Mouse (Mus musculus) liver, adult 2 months (tissue): ENCODE measurements around the gene Tspo2. TPM values are rescaled to one million over a fixed set of nuclear protein-coding genes. Genes with fewer than 3 reads are reported as not detected.

ENCODE experiments used
- DNase-seq: peaks from one replicate; pipeline ENCODE4 v3.0.0-alpha.2; 2011; ENCODE audit warnings: low read depth, low spot score; ENCODE audit errors: extremely low read depth
- H3K27ac ChIP-seq: fragments of 200-500 bp; replicated peaks from 2 replicates; pipeline ENCODE4 v1.5.1; 2012; ENCODE audit warnings: low read depth, mild to moderate bottlenecking, control low read depth, inconsistent platforms, low read length; ENCODE audit not compliant: insufficient read depth
- H3K27me3 ChIP-seq: fragments of 200-500 bp; 2 replicates; pipeline ENCODE4 v1.6.1; 2012; ENCODE audit warnings: mild to moderate bottlenecking, moderate library complexity, low read length, inconsistent platforms; ENCODE audit not compliant: control insufficient read depth, insufficient read depth
- H3K36me3 ChIP-seq: fragments of 200-500 bp; 2 replicates; pipeline ENCODE4 v1.6.1; 2012; ENCODE audit warnings: low read length, inconsistent platforms; ENCODE audit not compliant: control insufficient read depth, insufficient read depth
- H3K4me1 ChIP-seq: fragments of 200-500 bp; 2 replicates; pipeline ENCODE4 v1.6.1; 2011; ENCODE audit warnings: low read length; ENCODE audit not compliant: control insufficient read depth, insufficient read depth
- H3K4me3 ChIP-seq: fragments of 200-500 bp; 2 replicates; pipeline ENCODE4 v1.5.1; 2011; ENCODE audit warnings: low read depth, mild to moderate bottlenecking, control low read depth, low read length, moderate library complexity; ENCODE audit not compliant: insufficient read depth
- H3K79me2 ChIP-seq: fragments of 200-500 bp; 2 replicates; pipeline ENCODE4 v1.6.1; 2012; ENCODE audit warnings: inconsistent platforms, mild to moderate bottlenecking, low read length, moderate library complexity; ENCODE audit not compliant: control insufficient read depth, insufficient read depth
- H3K9ac ChIP-seq: fragments of 200-500 bp; 2 replicates; pipeline ENCODE4 v1.6.1; 2012; ENCODE audit warnings: low read depth, mild to moderate bottlenecking, control low read depth, inconsistent platforms, low read length
- CTCF ChIP-seq: fragments of 200-500 bp; IDR thresholded peaks from 2 replicates; pipeline ENCODE4 v1.5.1; 2011; ENCODE audit warnings: low read depth, low read length, control low read depth
- POLR2A ChIP-seq: fragments of 200-500 bp; IDR thresholded peaks from 2 replicates; pipeline ENCODE4 v1.6.1; 2011; ENCODE audit warnings: low read length, control low read depth; ENCODE audit not compliant: insufficient read depth; ENCODE audit errors: extremely low read depth
- WGBS: fragments of 180-500 bp; shearing (Covaris S2); methylation state at CpG from one replicate; pipeline ENCODE4 v1.1.7; 2018; 5-methylcytosine and 5-hydroxymethylcytosine counted together
- polyA plus RNA-seq: library from polyadenylated mRNA; depleted of rRNA; stranded (reverse); fragments of >200 nt; gene quantifications from 2 replicates; pipeline ENCODE4 v1.2.3, GENCODE M21; 2012
- total RNA-seq: library from RNA; depleted of rRNA; stranded (reverse); fragments of >200 nt; gene quantifications from 2 replicates; pipeline ENCODE4 v1.2.3, GENCODE M21; 2014

The Tspo2 gene
- total and polyA plus RNA-seq, 2 experiments, result not detected

GRCm38 (mm10) chr17:48433689-48434330, 17.5 kb downstream of the Tspo2 start:
- Histone ChIP-seq H3K79me2 (no peaks in the 10 kb centered on the region), H3K4me3 (no peak overlapping the region), H3K27ac (no peak overlapping the region), H3K36me3 (no peaks in the 10 kb centered on the region), H3K4me1 (no peaks in the 10 kb centered on the region), H3K9ac (no peak overlapping the region), H3K27me3 (no peaks in the 10 kb centered on the region)
- DNase-seq, result no peak
- 76% methylated on average over 6 of the region's 6 CpGs for WGBS
- no peak for TF ChIP-seq CTCF
- TF ChIP-seq POLR2A, result no peak

DNA sequence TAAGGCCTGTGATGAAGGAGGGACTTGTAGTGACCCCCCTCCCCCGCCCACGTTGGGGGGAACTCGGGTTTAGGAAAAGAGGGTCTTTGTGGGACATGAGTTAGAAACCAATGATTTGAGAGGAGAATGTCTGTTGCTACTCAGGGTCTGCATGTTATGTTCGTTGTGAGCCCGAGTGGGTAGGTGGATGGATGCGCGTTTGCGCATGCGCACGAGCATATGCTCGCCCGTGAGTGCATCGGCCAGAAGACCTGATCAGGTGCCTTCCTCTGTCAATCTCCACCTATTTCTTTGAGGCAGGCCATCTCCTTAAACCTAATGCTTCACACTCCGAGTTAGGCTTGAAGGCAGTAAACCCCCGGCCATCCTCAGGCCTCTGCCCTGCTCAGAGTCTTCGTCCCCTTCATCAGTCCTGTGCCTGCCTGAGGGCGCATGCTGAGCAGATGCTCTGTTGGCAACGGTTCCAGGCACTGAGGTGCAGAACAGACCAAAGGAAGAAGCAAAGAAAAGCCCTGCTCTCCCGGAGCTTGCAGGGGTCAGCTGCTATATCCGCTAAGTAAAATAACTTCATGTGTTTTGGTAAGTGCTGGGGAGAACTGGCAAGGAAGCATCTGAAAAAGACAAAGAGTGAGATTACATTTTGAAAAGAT, 18.2 kb downstream of the Tspo2 start:
- TF ChIP-seq POLR2A (no peak), CTCF (no peak)
- Histone ChIP-seq H3K79me2 (no peaks in the 10 kb centered on the region), H3K27ac (no peak overlapping the region), H3K4me1 (no peaks in the 10 kb centered on the region), H3K9ac (no peak overlapping the region), H3K4me3 (no peak overlapping the region), H3K27me3 (no peaks in the 10 kb centered on the region), H3K36me3 (no peaks in the 10 kb centered on the region)
- DNase-seq, result no peak
- WGBS, result 86% methylated on average over 20 of the region's 20 CpGs

DNA sequence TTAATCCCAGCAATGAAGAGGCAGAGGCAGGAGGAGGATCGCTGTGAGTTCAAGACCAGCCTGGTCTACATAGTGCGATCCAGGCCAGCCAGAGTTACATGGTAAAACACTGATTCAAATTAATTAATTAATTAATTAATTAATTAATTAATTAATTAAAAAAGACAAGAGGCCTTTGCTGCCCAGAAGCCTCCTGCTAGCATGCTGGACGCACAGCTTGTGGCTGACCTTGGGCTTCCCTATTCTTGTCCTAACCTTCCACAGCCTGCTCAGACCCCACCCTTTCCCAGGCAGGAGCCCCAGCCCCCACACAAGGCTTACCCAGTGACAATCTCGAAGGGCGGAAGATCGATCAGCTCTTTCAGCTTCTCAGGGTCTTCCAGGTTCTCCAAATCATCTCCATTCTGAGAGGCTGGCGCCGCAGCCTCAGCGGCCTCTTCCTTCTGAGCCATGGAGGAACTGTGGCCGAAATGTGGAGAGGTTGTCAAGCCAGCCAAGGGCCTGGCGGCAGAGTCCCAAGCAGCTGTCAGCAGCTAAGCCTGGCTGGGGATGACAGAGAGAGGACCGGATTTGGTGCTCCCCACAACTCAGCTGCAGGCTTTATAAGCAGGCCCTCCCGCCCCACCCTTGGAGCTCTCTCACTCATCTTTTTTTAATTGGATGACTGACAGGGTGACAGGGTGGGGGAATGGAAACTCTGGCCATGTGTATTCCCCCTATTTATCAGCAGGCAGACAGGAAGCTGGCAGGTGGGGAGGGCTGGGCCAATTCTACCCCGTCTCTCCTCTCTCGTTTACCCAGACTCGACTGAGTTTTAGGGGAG, 19.0 kb downstream of the Tspo2 start, which contains the start of gene Apobec2:
TSS of gene Apobec2 (minus strand) at position 773 of the 823 bp plus-strand sequence.
- WGBS, result 80% methylated on average over 16 of the region's 16 CpGs
- Histone ChIP-seq H3K79me2 (no peaks in the 10 kb centered on the region), H3K9ac (no peak within 1 kb of the TSS), H3K27me3 (no peaks in the 10 kb centered on the region), H3K4me1 (no peaks in the 10 kb centered on the region), H3K36me3 (no peaks in the 10 kb centered on the region), H3K4me3 (no peak within 1 kb of the TSS), H3K27ac (no peak within 1 kb of the TSS)
- TF ChIP-seq POLR2A, result no peak
- TF ChIP-seq CTCF, result no peak
- no peak for DNase-seq

GRCm38 (mm10) chr17:48431054-48431453, 20.3 kb downstream of the Tspo2 start:
- H3K4me1 ChIP-seq, result no peaks in the 10 kb centered on the region
- no peak for DNase-seq

DNA sequence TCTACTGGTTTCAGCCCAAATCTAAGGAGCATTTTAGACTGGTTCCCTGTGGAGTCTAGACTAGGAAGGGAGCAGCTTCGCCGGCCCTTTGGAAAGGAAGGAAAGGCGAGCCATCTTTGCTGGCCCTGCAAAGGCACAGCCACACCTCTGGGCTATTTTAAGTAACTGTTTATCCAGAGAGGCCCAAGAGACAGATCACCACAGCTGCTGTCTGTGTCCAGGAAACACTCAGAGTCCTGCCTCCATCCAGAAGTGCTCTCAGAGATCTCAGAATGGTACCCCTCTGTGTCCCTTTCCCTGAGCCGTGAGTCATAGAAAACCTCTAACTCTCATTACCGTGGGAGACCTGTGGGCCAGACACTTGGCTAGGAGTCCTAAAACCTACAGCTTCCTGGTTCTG, 20.9 kb downstream of the Tspo2 start:
- TF ChIP-seq POLR2A (no peak), CTCF (no peak)
- Histone ChIP-seq H3K79me2 (no peaks in the 10 kb centered on the region), H3K4me3 (no peak overlapping the region), H3K9ac (no peak overlapping the region), H3K4me1 (no peaks in the 10 kb centered on the region), H3K36me3 (no peaks in the 10 kb centered on the region), H3K27ac (no peak overlapping the region), H3K27me3 (no peaks in the 10 kb centered on the region)
- 74% methylated on average over 5 of the region's 5 CpGs for WGBS
- no peak for DNase-seq

More at GRCm38 (mm10) chr17:48431054-48431453, 20.3 kb downstream of the Tspo2 start:
- Histone ChIP-seq H3K27me3 (no peaks in the 10 kb centered on the region), H3K9ac (no peak overlapping the region), H3K27ac (no peak overlapping the region), H3K36me3 (no peaks in the 10 kb centered on the region), H3K4me3 (no peak overlapping the region), H3K79me2 (no peaks in the 10 kb centered on the region)
- TF ChIP-seq POLR2A (no peak), CTCF (no peak)
- 75% methylated on average over 5 of the region's 5 CpGs for WGBS
